Mouse (Mus musculus): ENCODE results near the gene Gzf1.

Gzf1 gene

GRCm38 (mm10) chr2:148698571-148698970, 17.7 kb downstream of the Gzf1 start:
- DNase-seq (ENCODE audit: low read depth, low spot score): no peak

- DNase-seq (ENCODE audit: low read depth, low spot score): no peak
Observed at GRCm38 (mm10) chr2:148706409-148707201, 25.8 kb downstream of the Gzf1 start.

GRCm38 (mm10) chr2:148707202-148707530, 26.3 kb downstream of the Gzf1 start:
- DNase-seq (ENCODE audit: low read depth, low spot score): no peak

GRCm38 (mm10) chr2:148712326-148712725, 31.5 kb downstream of the Gzf1 start:
- no peak for DNase-seq (ENCODE audit: low read depth, low spot score)

GRCm38 (mm10) chr2:148717072-148717471, 36.2 kb downstream of the Gzf1 start:
- peak; percentile 39 for DNase-seq (ENCODE audit: low read depth, low spot score)

- no peak for DNase-seq (ENCODE audit: low read depth, low spot score)
Observed at GRCm38 (mm10) chr2:148719271-148719995, 38.6 kb downstream of the Gzf1 start.

GRCm38 (mm10) chr2:148731614-148732326, 50.9 kb downstream of the Gzf1 start:
- DNase-seq (ENCODE audit: low read depth, low spot score): no peak

GRCm38 (mm10) chr2:148732327-148733000, 51.6 kb downstream of the Gzf1 start, which contains the start of gene Napb:
Gene Napb (minus strand): TSS chr2:148732467.
- DNase-seq (ENCODE audit: low read depth, low spot score): peak; percentile 89
